Mouse (Mus musculus): ENCODE data around the gene Ncs1. TPM values are rescaled to one million over a fixed set of nuclear protein-coding genes. Genes with fewer than 3 reads are reported as not detected.
A peak's percentile ranks its signal among the peaks of the same experiment; 100 is the strongest.

The Ncs1 gene
- total and polyA plus RNA-seq, 3 experiments, result 0.04 TPM; not detected in 2

GRCm38 (mm10) chr2:31281138-31281537, 35.5 kb downstream of the Ncs1 start:
- dilution Hi-C loops (cut with MboI; ENCODE audit: extremely low pct_ligation_motif_present, extremely low pct_unique_long_range_greater_than_20kb, low sequenced_read_pairs), result no loop called here

GRCm38 (mm10) chr2:31282266-31282665, 36.6 kb downstream of the Ncs1 start:
- Histone ChIP-seq H3K27ac (ENCODE audit: insufficient read depth, low read depth) (no peak overlapping the region), H3K9me3 (replicated peaks; ENCODE audit: low read length) (no peaks in the 10 kb centered on the region)
- in situ Hi-C loops (cut with MboI; ENCODE audit: low pct_ligation_motif_present, low pct_unique_long_range_greater_than_20kb, low sequenced_read_pairs), result loop anchor here (25.0 kb wide), 1 partner anchor 270 kb away; no protein-coding TSS in a partner anchor
- no peak for TF ChIP-seq UBTF (IDR thresholded peaks at IDR 0.05; ENCODE audit: low read depth, low read length)
- no peak for TF ChIP-seq ZNF384 (IDR thresholded peaks at IDR 0.05; ENCODE audit: low read depth, low read length)
- peak; percentile 36 for TF ChIP-seq SMC3 (IDR thresholded peaks at IDR 0.05; ENCODE audit: low read depth, low read length)
- no peak for TF ChIP-seq KAT2A (IDR thresholded peaks at IDR 0.05; ENCODE audit: insufficient replicate concordance, low read length)
- TF ChIP-seq EP300 (IDR thresholded peaks at IDR 0.05; ENCODE audit: low read length), result no peak
- TF ChIP-seq MEF2A (IDR thresholded peaks at IDR 0.05; ENCODE audit: borderline replicate concordance, low read depth, low read length), result no peak
- no peak for TF ChIP-seq ZKSCAN1 (IDR thresholded peaks at IDR 0.05; ENCODE audit: borderline replicate concordance, low read depth, low read length)
- no peak for TF ChIP-seq JUN (IDR thresholded peaks at IDR 0.05; ENCODE audit: insufficient read depth, low read depth, low read length)
- TF ChIP-seq TBP (conservative IDR thresholded peaks at IDR 0.05; ENCODE audit: low read depth, low read length), result no peak
- TF ChIP-seq MAFK (IDR thresholded peaks at IDR 0.05; ENCODE audit: insufficient replicate concordance, low read length), result no peak
- no peak for TF ChIP-seq ETS1 (conservative IDR thresholded peaks at IDR 0.05; ENCODE audit: low read depth, low read length)
- no peak for TF ChIP-seq NELFE (IDR thresholded peaks at IDR 0.05; ENCODE audit: low read depth, low read length)
- no peak for TF ChIP-seq HCFC1 (IDR thresholded peaks at IDR 0.05; ENCODE audit: low read depth, low read length)
- TF ChIP-seq MAZ (IDR thresholded peaks at IDR 0.05; ENCODE audit: low read depth, low read length), result no peak
- TF ChIP-seq CHD2 (IDR thresholded peaks at IDR 0.05; ENCODE audit: low read length), result 0 out of 2 replicates have a peak, but pooled peaks have one; percentile 50
- TF ChIP-seq RAD21 (IDR thresholded peaks at IDR 0.05; ENCODE audit: low read depth, low read length), result peak; percentile 36
- TF ChIP-seq PAX5 (IDR thresholded peaks at IDR 0.05; ENCODE audit: low read length), result no peak
- TF ChIP-seq MAX (IDR thresholded peaks at IDR 0.05; ENCODE audit: low read length), result no peak
- TF ChIP-seq BHLHE40 (IDR thresholded peaks at IDR 0.05; ENCODE audit: low read depth, low read length), result no peak
- TF ChIP-seq USF1 (IDR thresholded peaks at IDR 0.05; ENCODE audit: low read depth, low read length), result no peak
- TF ChIP-seq POLR2AphosphoS2 (IDR thresholded peaks at IDR 0.05; ENCODE audit: low read depth, low read length), result no peak
- no peak for TF ChIP-seq USF2 (conservative IDR thresholded peaks at IDR 0.05; ENCODE audit: low read depth, low read length)
- TF ChIP-seq TCF12 (IDR thresholded peaks at IDR 0.05; ENCODE audit: low read depth, low read length), result no peak
- TF ChIP-seq ZC3H11A (IDR thresholded peaks at IDR 0.05; ENCODE audit: low read depth, low read length), result no peak
- TF ChIP-seq POLR2A (IDR thresholded peaks at IDR 0.05; ENCODE audit: low read depth, low read length), result no peak
- TF ChIP-seq MXI1 (IDR thresholded peaks at IDR 0.05; ENCODE audit: low read depth, low read length), result no peak
- no peak for TF ChIP-seq JUND (conservative IDR thresholded peaks at IDR 0.05; ENCODE audit: low read depth, low read length)
- peak in 1 of 2 experiments; percentile 71; a peak in 2 of 4 replicates for TF ChIP-seq CTCF (conservative IDR thresholded peaks at IDR 0.05 in 1 of 2, IDR thresholded peaks at IDR 0.05 in 1 of 2; ENCODE audit: low read depth in 2 of 2, low read length in 2 of 2)
- no peak for TF ChIP-seq SIN3A (IDR thresholded peaks at IDR 0.05; ENCODE audit: low read length)
- no peak for TF ChIP-seq CHD1 (IDR thresholded peaks at IDR 0.05; ENCODE audit: low read depth, low read length)

More at GRCm38 (mm10) chr2:31281138-31281537, 35.5 kb downstream of the Ncs1 start:
- Histone ChIP-seq H3K4me3 (replicated peaks in 1 of 3; ENCODE audit: low read depth in 2 of 3, low read length in 2 of 3, poor library complexity in 1 of 3) (no peak overlapping the region), H3K27ac (ENCODE audit: insufficient read depth, low read depth) (no peak overlapping the region), H3K4me1 (ENCODE audit: control insufficient read depth in 1 of 2, insufficient read depth in 2 of 2) (peaks cover 0 to 8% of the 10 kb centered on the region in 2 experiments; a peak in 1 of 4 replicates), H3K4me2 (ENCODE audit: insufficient read depth, low read depth, poor library complexity, severe bottlenecking) (no peak overlapping the region), H3K79me2 (replicated peaks; ENCODE audit: control insufficient read depth, extremely low read depth, insufficient read depth, poor library complexity, severe bottlenecking) (no peaks in the 10 kb centered on the region), H3K9ac (ENCODE audit: insufficient read depth, low read depth) (no peak overlapping the region), H3K36me3 (replicated peaks in 1 of 2; ENCODE audit: control insufficient read depth in 1 of 2, insufficient read depth in 1 of 2, low read length in 1 of 2) (no peaks in the 10 kb centered on the region), H3K9me3 (replicated peaks; ENCODE audit: low read length) (no peaks in the 10 kb centered on the region), H3K27me3 (replicated peaks) (peaks cover 92% of the 10 kb centered on the region)
- no peak for DNase-seq (ENCODE audit: extremely low read depth)
- in situ Hi-C loops (cut with MboI; ENCODE audit: low pct_ligation_motif_present, low pct_unique_long_range_greater_than_20kb, low sequenced_read_pairs), result loop anchor here (25.0 kb wide), 1 partner anchor 269 kb away; no protein-coding TSS in a partner anchor
- no peak for TF ChIP-seq E2F4 (IDR thresholded peaks at IDR 0.05; ENCODE audit: insufficient replicate concordance, low read depth, low read length)
- TF ChIP-seq JUN (IDR thresholded peaks at IDR 0.05; ENCODE audit: insufficient read depth, low read depth, low read length), result no peak
- no peak for TF ChIP-seq SIN3A (IDR thresholded peaks at IDR 0.05; ENCODE audit: low read length)
- TF ChIP-seq KAT2A (IDR thresholded peaks at IDR 0.05; ENCODE audit: insufficient replicate concordance, low read length), result no peak
- TF ChIP-seq MYC (IDR thresholded peaks at IDR 0.05; ENCODE audit: low read depth, low read length), result no peak
- no peak for TF ChIP-seq JUND (conservative IDR thresholded peaks at IDR 0.05; ENCODE audit: low read depth, low read length)
- TF ChIP-seq HCFC1 (IDR thresholded peaks at IDR 0.05; ENCODE audit: low read depth, low read length), result no peak
- no peak for TF ChIP-seq UBTF (IDR thresholded peaks at IDR 0.05; ENCODE audit: low read depth, low read length)
- no peak for TF ChIP-seq MAX (IDR thresholded peaks at IDR 0.05; ENCODE audit: low read length)
- TF ChIP-seq MAZ (IDR thresholded peaks at IDR 0.05; ENCODE audit: low read depth, low read length), result no peak
- no peak for TF ChIP-seq TCF12 (IDR thresholded peaks at IDR 0.05; ENCODE audit: low read depth, low read length)
- no peak for TF ChIP-seq NELFE (IDR thresholded peaks at IDR 0.05; ENCODE audit: low read depth, low read length)
- no peak for TF ChIP-seq ELF1 (IDR thresholded peaks at IDR 0.05; ENCODE audit: low read depth, low read length)

More at GRCm38 (mm10) chr2:31282266-31282665, 36.6 kb downstream of the Ncs1 start:
- Histone ChIP-seq H3K9ac (ENCODE audit: insufficient read depth, low read depth) (no peak overlapping the region), H3K79me2 (replicated peaks; ENCODE audit: control insufficient read depth, extremely low read depth, insufficient read depth, poor library complexity, severe bottlenecking) (no peaks in the 10 kb centered on the region), H3K4me2 (ENCODE audit: insufficient read depth, low read depth, poor library complexity, severe bottlenecking) (no peak overlapping the region), H3K36me3 (replicated peaks in 1 of 2; ENCODE audit: control insufficient read depth in 1 of 2, insufficient read depth in 1 of 2, low read length in 1 of 2) (no peaks in the 10 kb centered on the region), H3K4me3 (replicated peaks in 1 of 3; ENCODE audit: low read depth in 2 of 3, low read length in 2 of 3, poor library complexity in 1 of 3) (no peak overlapping the region), H3K27me3 (replicated peaks) (peaks cover 93% of the 10 kb centered on the region), H3K4me1 (ENCODE audit: control insufficient read depth in 1 of 2, insufficient read depth in 2 of 2) (peaks cover 0 to 8% of the 10 kb centered on the region in 2 experiments; a peak in 1 of 4 replicates)
- no peak for DNase-seq (ENCODE audit: extremely low read depth)
- dilution Hi-C loops (cut with MboI; ENCODE audit: extremely low pct_ligation_motif_present, extremely low pct_unique_long_range_greater_than_20kb, low sequenced_read_pairs), result no loop called here
